Mouse (Mus musculus): Measurements from ENCODE around the gene Taf8. TPM values are rescaled to one million over a fixed set of nuclear protein-coding genes. Genes with fewer than 3 reads are reported as not detected.

Taf8 gene
- polyA plus RNA-seq, 1 experiment from 2014 or later: 16.2 TPM

DNA sequence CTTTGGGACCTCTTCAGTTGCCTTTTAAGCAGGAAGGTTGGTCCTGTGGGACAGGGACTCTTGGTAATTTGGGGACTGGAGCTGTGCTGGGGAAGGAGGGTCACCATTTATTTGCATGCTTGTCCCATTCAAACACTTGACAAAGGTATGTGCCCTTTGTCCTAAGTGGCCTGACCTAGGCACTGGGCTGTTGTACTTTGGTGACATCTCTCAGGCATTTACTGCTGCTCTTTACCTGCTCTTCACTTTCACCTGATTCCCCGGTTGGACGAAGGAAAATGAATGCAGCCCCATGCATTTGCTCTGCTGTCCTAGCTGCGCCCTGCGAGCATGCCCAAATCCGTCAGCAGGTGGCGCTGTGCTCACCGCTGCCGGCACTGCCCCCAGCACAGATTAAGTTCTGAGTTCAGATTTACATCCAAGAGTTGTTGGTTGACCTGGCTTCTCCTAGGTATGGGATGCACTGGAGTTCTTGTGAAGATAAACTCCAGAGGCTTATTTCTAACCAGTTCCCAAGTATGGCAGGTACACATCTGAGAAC lies 28.6 kb downstream of the Taf8 start:
- H3K27ac ChIP-seq (replicated peaks in 1 of 2; ENCODE audit: control insufficient read depth in 1 of 2, insufficient read depth in 1 of 2, low read depth in 2 of 2, low read length in 2 of 2): no peak overlapping the region
- no peak overlapping the region for H3K9ac ChIP-seq (ENCODE audit: low read length)
- H3K27me3 ChIP-seq (ENCODE audit: control insufficient read depth, insufficient read depth, low read length): no peaks in the 10 kb centered on the region
- 15% methylated on average over 8 of the region's 8 CpGs for WGBS
- H3K36me3 ChIP-seq (ENCODE audit: control insufficient read depth, insufficient read depth, low read length): no peaks in the 10 kb centered on the region
- no peak for ATAC-seq (ENCODE audit: insufficient number of reproducible peaks, insufficient read depth, low FRiP score, low read depth)
- H3K4me3 ChIP-seq (ENCODE audit: control insufficient read depth in 1 of 2, insufficient read depth in 1 of 2, low read depth in 1 of 2, low read length in 2 of 2): no peak overlapping the region
- H3K4me2 ChIP-seq (ENCODE audit: low read length): no peak overlapping the region
- H3K9me3 ChIP-seq (ENCODE audit: control insufficient read depth, low read length): no peaks in the 10 kb centered on the region
- peaks cover 15% of the 10 kb centered on the region in 2 experiments for H3K4me1 ChIP-seq (ENCODE audit: control insufficient read depth in 2 of 2, insufficient read depth in 2 of 2, low read length in 2 of 2)

DNA sequence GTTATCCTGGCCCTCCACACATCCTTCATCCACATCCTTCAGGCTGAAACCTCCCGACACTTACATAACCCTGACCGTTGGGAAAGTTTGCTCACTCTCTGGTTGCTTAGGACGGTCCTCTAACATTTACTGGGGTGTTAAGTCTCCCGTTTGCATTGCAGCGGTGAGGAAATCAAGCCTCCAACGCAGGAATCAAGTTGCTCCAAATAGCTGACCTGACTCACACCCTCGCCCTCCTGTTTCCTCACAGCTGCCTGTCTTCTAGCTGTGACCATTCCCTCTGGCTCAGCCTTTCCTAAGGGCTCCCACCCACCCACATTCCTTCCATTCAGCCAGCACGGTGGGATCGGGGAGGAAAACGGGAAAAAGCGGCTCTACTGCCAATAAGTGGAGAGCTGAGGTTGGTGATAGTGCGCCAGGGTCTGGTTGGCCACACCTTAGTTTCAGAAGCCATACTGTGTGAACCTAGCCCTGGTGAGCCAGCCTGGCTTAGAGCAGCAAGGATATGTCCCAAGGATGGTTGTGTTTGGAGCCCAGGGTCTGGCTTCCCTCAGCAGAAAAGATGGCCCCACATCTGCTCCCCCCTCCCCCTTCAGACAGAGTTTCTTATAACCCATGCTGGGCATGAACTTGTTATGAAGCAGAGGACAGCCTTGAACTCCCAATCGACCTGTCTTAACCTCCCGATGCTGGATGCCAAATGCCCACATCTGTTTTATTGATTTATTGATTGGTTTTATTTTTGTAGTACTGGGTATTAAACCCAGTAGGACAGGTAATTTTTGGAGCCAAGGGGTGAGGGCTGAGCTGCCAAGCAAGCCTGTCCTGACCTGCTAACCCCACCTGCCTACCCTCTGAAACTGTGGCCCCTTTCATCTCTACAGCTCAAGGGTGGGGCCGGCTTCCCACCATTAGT lies 29.4 kb downstream of the Taf8 start:
- Histone ChIP-seq H3K4me3 (ENCODE audit: control insufficient read depth in 1 of 2, insufficient read depth in 1 of 2, low read depth in 1 of 2, low read length in 2 of 2) (no peak overlapping the region), H3K9me3 (ENCODE audit: control insufficient read depth, low read length) (no peaks in the 10 kb centered on the region), H3K27ac (replicated peaks in 1 of 2; ENCODE audit: control insufficient read depth in 1 of 2, insufficient read depth in 1 of 2, low read depth in 2 of 2, low read length in 2 of 2) (0 out of 4 replicates have a peak overlapping the region, but pooled peaks of 1 of the 2 experiments have one; percentile 33), H3K36me3 (ENCODE audit: control insufficient read depth, insufficient read depth, low read length) (no peaks in the 10 kb centered on the region), H3K27me3 (ENCODE audit: control insufficient read depth, insufficient read depth, low read length) (0 out of 2 replicates have a peak, but pooled peaks cover 5% of the 10 kb centered on the region), H3K9ac (ENCODE audit: low read length) (peak overlapping the region; percentile 30; the same call in 1 of the 2 replicates), H3K4me1 (ENCODE audit: control insufficient read depth in 2 of 2, insufficient read depth in 2 of 2, low read length in 2 of 2) (peaks cover 15 to 17% of the 10 kb centered on the region in 2 experiments), H3K4me2 (ENCODE audit: low read length) (no peak overlapping the region)
- 26% methylated on average over 15 of the region's 15 CpGs for WGBS
- no peak for ATAC-seq (ENCODE audit: insufficient number of reproducible peaks, insufficient read depth, low FRiP score, low read depth)

DNA sequence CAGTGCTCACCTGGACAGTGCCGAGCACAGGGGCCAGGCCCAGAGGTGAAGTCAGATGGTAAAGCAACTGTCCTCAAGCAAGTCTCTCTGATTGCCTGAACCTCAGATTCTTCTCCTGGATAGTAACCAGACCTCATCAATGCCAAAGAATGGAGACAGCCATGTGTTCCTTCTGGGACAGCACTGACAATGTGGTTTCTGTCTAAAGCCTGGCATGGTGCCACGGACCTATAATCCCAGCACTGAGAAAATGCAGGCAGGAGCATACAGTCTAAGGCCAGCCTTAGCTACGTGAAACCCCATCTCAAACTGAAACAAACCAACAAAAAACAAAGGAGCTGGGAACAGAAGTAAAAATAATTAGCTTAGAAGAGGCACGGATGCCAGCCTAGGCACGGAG lies 31.4 kb downstream of the Taf8 start:
- H3K9me3 ChIP-seq (ENCODE audit: control insufficient read depth, low read length): no peaks in the 10 kb centered on the region
- ATAC-seq (ENCODE audit: insufficient number of reproducible peaks, insufficient read depth, low FRiP score, low read depth): no peak
- H3K27ac ChIP-seq (replicated peaks in 1 of 2; ENCODE audit: control insufficient read depth in 1 of 2, insufficient read depth in 1 of 2, low read depth in 2 of 2, low read length in 2 of 2): 0 out of 4 replicates have a peak overlapping the region, but pooled peaks of 1 of the 2 experiments have one; percentile 19
- H3K4me1 ChIP-seq (ENCODE audit: control insufficient read depth in 2 of 2, insufficient read depth in 2 of 2, low read length in 2 of 2): peaks cover 15 to 17% of the 10 kb centered on the region in 2 experiments
- H3K4me2 ChIP-seq (ENCODE audit: low read length): no peak overlapping the region
- H3K9ac ChIP-seq (ENCODE audit: low read length): no peak overlapping the region
- no peaks in the 10 kb centered on the region for H3K36me3 ChIP-seq (ENCODE audit: control insufficient read depth, insufficient read depth, low read length)
- H3K27me3 ChIP-seq (ENCODE audit: control insufficient read depth, insufficient read depth, low read length): peaks cover 18% of the 10 kb centered on the region; the same call in 1 of the 2 replicates
- no peak overlapping the region for H3K4me3 ChIP-seq (ENCODE audit: control insufficient read depth in 1 of 2, insufficient read depth in 1 of 2, low read depth in 1 of 2, low read length in 2 of 2)
- 69% methylated on average over 5 of the region's 5 CpGs for WGBS

DNA sequence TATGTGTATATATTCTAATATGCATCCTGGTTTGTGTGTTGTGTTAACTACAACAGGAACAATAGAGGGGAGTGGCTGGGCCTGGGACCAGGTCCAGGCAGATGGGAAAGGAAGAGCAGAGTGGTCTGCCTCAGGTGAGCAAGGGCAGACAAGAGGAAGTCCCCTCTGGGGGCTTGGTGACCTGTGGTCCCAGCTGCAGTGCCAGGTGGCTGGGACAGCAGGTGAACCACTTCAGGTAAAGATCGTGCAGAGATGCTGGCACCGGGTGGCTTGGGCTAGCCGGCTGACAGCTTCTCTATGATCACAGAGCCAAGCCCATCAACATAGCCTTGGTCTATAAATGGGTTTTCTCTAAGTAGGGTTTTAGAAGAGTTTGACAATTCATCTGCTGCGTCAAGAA lies 32.0 kb downstream of the Taf8 start:
- WGBS: 85% methylated on average over 4 of the region's 4 CpGs
- peaks cover 15 to 17% of the 10 kb centered on the region in 2 experiments for H3K4me1 ChIP-seq (ENCODE audit: control insufficient read depth in 2 of 2, insufficient read depth in 2 of 2, low read length in 2 of 2)
- no peak overlapping the region for H3K27ac ChIP-seq (replicated peaks in 1 of 2; ENCODE audit: control insufficient read depth in 1 of 2, insufficient read depth in 1 of 2, low read depth in 2 of 2, low read length in 2 of 2)
- no peak overlapping the region for H3K4me3 ChIP-seq (ENCODE audit: control insufficient read depth in 1 of 2, insufficient read depth in 1 of 2, low read depth in 1 of 2, low read length in 2 of 2)
- no peaks in the 10 kb centered on the region for H3K9me3 ChIP-seq (ENCODE audit: control insufficient read depth, low read length)
- peaks cover 18% of the 10 kb centered on the region; the same call in 1 of the 2 replicates for H3K27me3 ChIP-seq (ENCODE audit: control insufficient read depth, insufficient read depth, low read length)
- H3K36me3 ChIP-seq (ENCODE audit: control insufficient read depth, insufficient read depth, low read length): no peaks in the 10 kb centered on the region
- no peak for ATAC-seq (ENCODE audit: insufficient number of reproducible peaks, insufficient read depth, low FRiP score, low read depth)
- H3K4me2 ChIP-seq (ENCODE audit: low read length): no peak overlapping the region
- H3K9ac ChIP-seq (ENCODE audit: low read length): no peak overlapping the region

DNA sequence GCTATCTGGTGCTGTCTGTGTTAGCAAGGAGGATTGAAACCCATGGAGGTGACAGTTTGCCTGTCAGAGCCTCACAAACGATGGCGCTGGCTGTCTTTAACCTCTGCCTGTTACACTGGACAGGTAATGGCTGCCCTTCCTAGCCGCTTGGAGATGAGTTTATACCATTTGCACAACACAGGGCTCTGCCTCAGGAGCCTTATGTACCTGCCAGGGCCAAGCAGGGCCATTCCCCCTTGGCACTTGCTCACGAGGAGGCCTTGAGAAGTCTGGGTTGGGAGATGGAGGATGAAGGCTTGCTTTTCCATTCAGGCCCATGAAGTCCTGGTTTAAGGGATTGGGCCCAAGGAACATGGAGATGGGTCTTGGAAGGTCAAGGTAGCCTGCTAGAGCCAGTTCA lies 32.5 kb downstream of the Taf8 start:
- H3K4me3 ChIP-seq (ENCODE audit: control insufficient read depth in 1 of 2, insufficient read depth in 1 of 2, low read depth in 1 of 2, low read length in 2 of 2): no peak overlapping the region
- peaks cover 15 to 17% of the 10 kb centered on the region in 2 experiments for H3K4me1 ChIP-seq (ENCODE audit: control insufficient read depth in 2 of 2, insufficient read depth in 2 of 2, low read length in 2 of 2)
- WGBS: 83% methylated on average over 4 of the region's 4 CpGs
- H3K9ac ChIP-seq (ENCODE audit: low read length): no peak overlapping the region
- no peaks in the 10 kb centered on the region for H3K36me3 ChIP-seq (ENCODE audit: control insufficient read depth, insufficient read depth, low read length)
- H3K9me3 ChIP-seq (ENCODE audit: control insufficient read depth, low read length): no peaks in the 10 kb centered on the region
- no peak overlapping the region for H3K27ac ChIP-seq (replicated peaks in 1 of 2; ENCODE audit: control insufficient read depth in 1 of 2, insufficient read depth in 1 of 2, low read depth in 2 of 2, low read length in 2 of 2)
- no peak for ATAC-seq (ENCODE audit: insufficient number of reproducible peaks, insufficient read depth, low FRiP score, low read depth)
- peaks cover 18% of the 10 kb centered on the region; the same call in 1 of the 2 replicates for H3K27me3 ChIP-seq (ENCODE audit: control insufficient read depth, insufficient read depth, low read length)
- no peak overlapping the region for H3K4me2 ChIP-seq (ENCODE audit: low read length)

DNA sequence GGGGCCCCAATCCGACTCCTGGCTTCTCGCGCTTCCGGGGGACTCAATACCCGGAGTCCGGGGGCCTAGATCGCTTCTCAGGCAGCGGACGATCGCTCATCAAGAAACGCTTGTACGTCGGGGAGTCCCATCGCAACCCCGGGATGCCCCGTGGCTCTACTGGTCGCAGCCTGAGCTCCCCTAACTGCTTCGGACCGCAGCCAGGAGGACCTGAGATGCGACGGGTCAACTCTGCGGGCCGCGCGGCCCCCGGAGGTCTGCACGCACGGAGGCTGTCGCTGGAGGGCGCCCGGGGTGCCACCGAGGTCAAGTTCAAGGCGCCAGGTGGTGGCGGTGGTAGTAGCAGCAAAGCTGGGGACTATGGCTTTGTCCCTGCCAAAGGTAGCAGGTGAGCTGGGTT lies 33.6 kb downstream of the Taf8 start:
- Histone ChIP-seq H3K9me3 (ENCODE audit: control insufficient read depth, low read length) (no peaks in the 10 kb centered on the region), H3K4me2 (ENCODE audit: low read length) (peak overlapping the region; percentile 59), H3K4me3 (ENCODE audit: control insufficient read depth in 1 of 2, insufficient read depth in 1 of 2, low read depth in 1 of 2, low read length in 2 of 2) (peak overlapping the region; percentile 30 to 46), H3K36me3 (ENCODE audit: control insufficient read depth, insufficient read depth, low read length) (no peaks in the 10 kb centered on the region), H3K27me3 (ENCODE audit: control insufficient read depth, insufficient read depth, low read length) (peaks cover 18% of the 10 kb centered on the region; the same call in 1 of the 2 replicates), H3K9ac (ENCODE audit: low read length) (peak overlapping the region; percentile 58), H3K4me1 (ENCODE audit: control insufficient read depth in 2 of 2, insufficient read depth in 2 of 2, low read length in 2 of 2) (peaks cover 15 to 17% of the 10 kb centered on the region in 2 experiments), H3K27ac (replicated peaks in 1 of 2; ENCODE audit: control insufficient read depth in 1 of 2, insufficient read depth in 1 of 2, low read depth in 2 of 2, low read length in 2 of 2) (no peak overlapping the region)
- WGBS: 6% methylated on average over 34 of the region's 34 CpGs
- no peak for ATAC-seq (ENCODE audit: insufficient number of reproducible peaks, insufficient read depth, low FRiP score, low read depth)

DNA sequence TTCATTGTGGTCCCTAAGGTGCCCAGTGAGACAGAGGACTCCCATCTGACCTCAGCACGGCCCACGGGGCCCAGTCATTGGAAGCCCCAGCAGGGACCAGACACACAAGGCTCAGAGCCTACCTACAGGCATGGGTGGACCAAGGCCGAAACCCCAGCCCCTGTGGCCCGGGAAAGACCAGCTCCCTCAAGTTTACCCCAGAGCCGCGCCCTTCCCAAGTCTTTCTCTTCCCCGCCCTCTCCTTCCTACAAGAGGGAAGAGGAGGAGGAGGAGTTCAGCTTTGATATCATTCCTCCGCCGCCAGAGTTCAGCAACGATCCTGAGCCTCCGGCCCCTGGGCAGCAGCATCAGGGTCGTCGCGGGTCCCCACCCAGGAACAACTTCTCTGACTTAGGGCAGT lies 34.0 kb downstream of the Taf8 start:
- H3K4me3 ChIP-seq (ENCODE audit: control insufficient read depth in 1 of 2, insufficient read depth in 1 of 2, low read depth in 1 of 2, low read length in 2 of 2): peak overlapping the region; percentile 30 to 46

More for the DNA sequence above, 34.0 kb downstream of the Taf8 start:
- Histone ChIP-seq H3K9ac (ENCODE audit: low read length) (peak overlapping the region; percentile 58), H3K4me1 (ENCODE audit: control insufficient read depth in 2 of 2, insufficient read depth in 2 of 2, low read length in 2 of 2) (peaks cover 17% of the 10 kb centered on the region in 2 experiments), H3K9me3 (ENCODE audit: control insufficient read depth, low read length) (no peaks in the 10 kb centered on the region), H3K36me3 (ENCODE audit: control insufficient read depth, insufficient read depth, low read length) (no peaks in the 10 kb centered on the region), H3K27ac (replicated peaks in 1 of 2; ENCODE audit: control insufficient read depth in 1 of 2, insufficient read depth in 1 of 2, low read depth in 2 of 2, low read length in 2 of 2) (no peak overlapping the region), H3K4me2 (ENCODE audit: low read length) (peak overlapping the region; percentile 59), H3K27me3 (ENCODE audit: control insufficient read depth, insufficient read depth, low read length) (peaks cover 18% of the 10 kb centered on the region; the same call in 1 of the 2 replicates)
- WGBS: 24% methylated on average over 14 of the region's 14 CpGs
- no peak for ATAC-seq (ENCODE audit: insufficient number of reproducible peaks, insufficient read depth, low FRiP score, low read depth)
